ENCODE assay signal across 9 mouse cellular contexts in the genomic region with DNA sequence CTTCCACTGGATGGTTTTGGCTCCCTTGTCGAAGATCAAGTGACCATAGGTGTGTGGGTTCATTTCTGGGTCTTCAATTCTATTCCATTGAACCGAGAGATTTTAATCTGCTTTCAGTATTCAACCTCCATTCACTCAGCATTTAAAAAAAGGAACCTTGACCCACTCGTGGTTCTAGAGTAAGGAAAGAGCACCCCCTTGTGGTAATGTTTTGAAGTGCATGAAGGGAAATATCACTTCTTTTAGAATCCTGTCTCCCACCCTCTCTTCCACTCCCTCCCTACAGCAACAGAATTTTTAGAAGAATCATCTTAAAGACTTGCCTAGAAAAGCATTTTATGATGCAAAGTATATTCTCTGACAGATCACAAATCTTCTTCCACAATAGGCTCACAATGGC.
DNase-seq lines count a peak whose midpoint lies in the region; ATAC-seq and TF ChIP-seq lines count a peak whose summit lies in the region.
"Had no signal": no experiment of that assay in that cellular context is flagged by ENCODE, and none has a peak within 500 bp of the region (broad histone marks: within the 10 kb centered on the region; RNA-seq: fewer than 3 reads in every experiment).

No protein-coding gene starts in this region.

- no peaks in the 10 kb centered on the region for H3K27me3 ChIP-seq in embryonic facial prominence, embryonic 11.5 days (ENCODE audit: control insufficient read depth, insufficient read depth, low read length)
- no peaks in the 10 kb centered on the region for H3K27me3 ChIP-seq in embryonic facial prominence, embryonic 10.5 days (replicated peaks; ENCODE audit: low read depth, poor library complexity, severe bottlenecking)
- H3K27me3 ChIP-seq in E14TG2a.4 (ENCODE audit: insufficient read depth, low read length), result no peaks in the 10 kb centered on the region
- no peaks in the 10 kb centered on the region for H3K27me3 ChIP-seq in hindbrain, embryonic 10.5 days (ENCODE audit: insufficient read depth, poor library complexity, severe bottlenecking)
- H3K27me3 ChIP-seq: lung, embryonic 15.5 days had no signal

- ATAC-seq in embryonic facial prominence, embryonic 11.5 days (replicated peaks; ENCODE audit: insufficient number of reproducible peaks, low FRiP score, low TSS enrichment, low read depth), result no peak

- WGBS in embryonic facial prominence, embryonic 11.5 days, result 28% methylated on average over 3 of the region's 3 CpGs
- 26% methylated on average over 3 of the region's 3 CpGs for WGBS in embryonic facial prominence, embryonic 10.5 days
- WGBS in hindbrain, embryonic 10.5 days, result 35% methylated on average over 3 of the region's 3 CpGs

- no peak overlapping the region for H3K4me2 ChIP-seq in embryonic facial prominence, embryonic 11.5 days (ENCODE audit: low read depth, low read length)
- H3K4me2 ChIP-seq: lung, embryonic 15.5 days had no signal

- peak; percentile 68 for TF ChIP-seq CTCF in left cerebral cortex, adult 2 months (IDR thresholded peaks at IDR 0.05)
- peak; percentile 48 for TF ChIP-seq CTCF in E14TG2a.4 (conservative IDR thresholded peaks at IDR 0.05; ENCODE audit: low read length)

- H3K36me3 ChIP-seq in embryonic facial prominence, embryonic 11.5 days (replicated peaks; ENCODE audit: control insufficient read depth, insufficient read depth, low read depth, low read length), result no peaks in the 10 kb centered on the region
- no peaks in the 10 kb centered on the region for H3K36me3 ChIP-seq in embryonic facial prominence, embryonic 10.5 days (replicated peaks)
- no peaks in the 10 kb centered on the region for H3K36me3 ChIP-seq in E14TG2a.4 (ENCODE audit: insufficient read depth, low read length)
- H3K36me3 ChIP-seq in hindbrain, embryonic 10.5 days, result no peaks in the 10 kb centered on the region
- H3K36me3 ChIP-seq: lung, embryonic 15.5 days had no signal

- intact Hi-C loops in left cerebral cortex, adult 2 months (cut with DNase I), result loop anchor here (5.0 kb wide), 1 partner anchor 238 kb away; no protein-coding TSS in a partner anchor
- intact Hi-C loops in left cerebral cortex, postnatal 4 days (cut with DNase I), result no loop called here

- no peaks in the 10 kb centered on the region for H3K9me3 ChIP-seq in embryonic facial prominence, embryonic 11.5 days (replicated peaks; ENCODE audit: control insufficient read depth, low read length)
- no peaks in the 10 kb centered on the region for H3K9me3 ChIP-seq in embryonic facial prominence, embryonic 10.5 days
- no peaks in the 10 kb centered on the region for H3K9me3 ChIP-seq in E14TG2a.4 (ENCODE audit: low read length)
- no peaks in the 10 kb centered on the region for H3K9me3 ChIP-seq in hindbrain, embryonic 10.5 days
- H3K9me3 ChIP-seq: lung, embryonic 15.5 days had no signal

- H3K4me3 ChIP-seq in embryonic facial prominence, embryonic 11.5 days (ENCODE audit: low read depth, low read length), result no peak overlapping the region
- H3K4me3 ChIP-seq in embryonic facial prominence, embryonic 10.5 days, result no peak overlapping the region
- H3K4me3 ChIP-seq in left cerebral cortex, adult 2 months, result no peak overlapping the region
- H3K4me3 ChIP-seq in E14TG2a.4 (replicated peaks; ENCODE audit: low read length), result no peak overlapping the region
- H3K4me3 ChIP-seq in hindbrain, embryonic 10.5 days, result no peak overlapping the region
- H3K4me3 ChIP-seq: lung, embryonic 15.5 days had no signal

- H3K9ac ChIP-seq in embryonic facial prominence, embryonic 11.5 days (replicated peaks; ENCODE audit: low read length), result no peak overlapping the region
- H3K9ac ChIP-seq: lung, embryonic 15.5 days had no signal

- peak; percentile 71 for DNase-seq in embryonic facial prominence, embryonic 11.5 days (ENCODE audit: low spot score)
- DNase-seq in embryonic facial prominence, embryonic 10.5 days (ENCODE audit: low spot score), result no peak
- peak in 1 of 2 experiments; percentile 11 for DNase-seq in left cerebral cortex, adult 2 months (ENCODE audit: extremely low spot score in 1 of 2, low spot score in 2 of 2)
- DNase-seq in left cerebral cortex, postnatal 4 days, result no peak
- peak; percentile 14 for DNase-seq in embryo, embryonic 9.5 days (ENCODE audit: extremely low spot score)
- DNase-seq in skeletal muscle tissue, adult 2 months (ENCODE audit: low read depth, low spot score), result peak; percentile 13
- DNase-seq in hindbrain, embryonic 10.5 days (ENCODE audit: low spot score), result no peak

- H3K4me1 ChIP-seq in embryonic facial prominence, embryonic 11.5 days (ENCODE audit: control insufficient read depth, insufficient read depth, low read length), result no peaks in the 10 kb centered on the region
- no peaks in the 10 kb centered on the region for H3K4me1 ChIP-seq in embryonic facial prominence, embryonic 10.5 days
- H3K4me1 ChIP-seq in E14TG2a.4 (replicated peaks; ENCODE audit: low read depth, low read length), result no peaks in the 10 kb centered on the region
- no peaks in the 10 kb centered on the region for H3K4me1 ChIP-seq in hindbrain, embryonic 10.5 days (replicated peaks)
- H3K4me1 ChIP-seq: lung, embryonic 15.5 days had no signal

- H3K27ac ChIP-seq in embryonic facial prominence, embryonic 11.5 days (replicated peaks; ENCODE audit: low read depth, low read length), result no peak overlapping the region
- no peak overlapping the region for H3K27ac ChIP-seq in embryonic facial prominence, embryonic 10.5 days (replicated peaks)
- no peak overlapping the region for H3K27ac ChIP-seq in left cerebral cortex, adult 2 months
- H3K27ac ChIP-seq in hindbrain, embryonic 10.5 days, result no peak overlapping the region
- H3K27ac ChIP-seq: lung, embryonic 15.5 days had no signal

Comparison
In these comparisons a context has a peak if more than half of its experiments do, and no peak if none do; other contexts are left out.
1. DNase-seq: peak in embryonic facial prominence, embryonic 11.5 days (single experiment), embryo, embryonic 9.5 days (single experiment) and skeletal muscle tissue, adult 2 months (single experiment); none in embryonic facial prominence, embryonic 10.5 days (single experiment), left cerebral cortex, postnatal 4 days (single experiment) and hindbrain, embryonic 10.5 days (single experiment).